Mouse (Mus musculus): ENCODE results near the gene Gpsm1.

DNA sequence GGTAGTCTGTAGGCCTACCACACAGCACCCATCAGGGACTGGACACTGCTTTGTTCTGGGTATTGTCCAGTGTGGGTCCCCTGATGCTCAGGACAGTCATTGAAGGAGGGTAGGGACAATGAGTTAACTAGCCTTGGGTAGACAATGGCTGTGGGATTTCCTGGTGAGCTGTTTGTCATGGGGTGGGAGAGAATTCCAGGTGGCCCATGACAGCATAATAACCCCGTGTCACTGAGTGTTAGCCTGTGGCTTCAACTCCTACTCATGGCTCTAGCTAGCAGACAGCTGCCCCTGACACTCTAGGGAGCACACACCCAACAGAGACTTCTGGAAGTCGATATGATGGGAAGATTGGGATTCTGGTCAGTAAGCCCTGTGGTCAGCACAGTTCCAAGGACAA lies 20.9 kb upstream of the Gpsm1 start, which contains the start of gene Ccdc187:
- TF ChIP-seq CTCF (IDR thresholded peaks at IDR 0.05; ENCODE audit: control insufficient read depth, insufficient read depth, insufficient replicate concordance, low read depth, low read length) (no peak), POLR2A (IDR thresholded peaks at IDR 0.05; ENCODE audit: control insufficient read depth, low read depth, low read length) (peak; percentile 25; the same call in 1 of the 2 replicates)

Measured in testis, adult 2 months (tissue).